Mouse (Mus musculus) olfactory bulb, adult 2 months (tissue): ENCODE results near the gene Armc3. TPM values are rescaled to one million over a fixed set of nuclear protein-coding genes. Genes with fewer than 3 reads are reported as not detected.

ENCODE experiments used
- H3K27ac ChIP-seq: fragments of 200-500 bp; 2 replicates; pipeline ENCODE4 v1.5.1; 2012; ENCODE audit warnings: low read depth, low read length; ENCODE audit not compliant: insufficient read depth
- H3K4me1 ChIP-seq: fragments of 200-500 bp; 2 replicates; pipeline ENCODE4 v1.6.1; 2012; ENCODE audit warnings: low read length; ENCODE audit not compliant: control insufficient read depth, insufficient read depth
- H3K4me3 ChIP-seq: fragments of 200-500 bp; 2 replicates; pipeline ENCODE4 v1.5.1; 2012; ENCODE audit warnings: mild to moderate bottlenecking, low read depth, low read length, moderate library complexity; ENCODE audit not compliant: insufficient read depth
- CTCF ChIP-seq: fragments of 200-500 bp; IDR thresholded peaks from 2 replicates; pipeline ENCODE4 v1.5.1; 2012; ENCODE audit warnings: low read depth, mild to moderate bottlenecking, low read length, moderate library complexity; ENCODE audit not compliant: insufficient read depth
- POLR2A ChIP-seq: fragments of 200-500 bp; IDR thresholded peaks from 2 replicates; pipeline ENCODE4 v1.6.1; 2012; ENCODE audit warnings: mild to moderate bottlenecking, low read depth, low read length, moderate library complexity; ENCODE audit not compliant: insufficient read depth
- WGBS: fragments of 180-500 bp; shearing (Covaris S2); methylation state at CpG from one replicate; pipeline ENCODE4 v1.1.7; 2018; 5-methylcytosine and 5-hydroxymethylcytosine counted together
- polyA plus RNA-seq: library from polyadenylated mRNA; stranded (reverse); fragments of >200 nt; gene quantifications from 2 replicates; pipeline ENCODE4 v1.2.4, GENCODE M21; 2012; ENCODE audit warnings: low replicate concordance; ENCODE audit not compliant: missing spikeins, insufficient read depth, insufficient read length

The Armc3 gene
- polyA plus RNA-seq, 1 experiment: not detected

DNA sequence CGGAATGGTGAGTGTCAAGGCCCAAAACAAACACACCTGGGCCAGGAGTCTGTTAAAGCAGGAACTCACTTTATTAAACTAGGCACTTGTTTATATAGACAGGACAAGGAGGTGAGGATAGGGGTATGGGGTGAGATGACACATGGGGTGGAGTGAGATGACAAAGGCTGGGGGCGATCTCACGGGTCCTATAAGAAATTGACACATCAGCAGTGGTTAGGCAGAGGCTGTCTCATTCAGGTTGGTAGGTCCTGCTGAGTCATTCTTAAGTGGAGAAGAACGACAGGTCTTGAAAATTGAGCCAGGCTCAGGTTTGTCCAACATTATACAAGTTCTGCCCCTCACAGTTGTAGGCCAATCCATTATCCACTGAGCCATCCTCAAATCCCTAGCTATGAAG is 128.7 kb downstream of the Armc3 start:
- TF ChIP-seq POLR2A: no peak
- no peak for TF ChIP-seq CTCF
- H3K4me3 ChIP-seq: no peak overlapping the region
- 66% methylated on average over 4 of the region's 4 CpGs for WGBS
- peaks cover 2% of the 10 kb centered on the region; the same call in 1 of the 2 replicates for H3K4me1 ChIP-seq
- H3K27ac ChIP-seq: no peak overlapping the region

DNA sequence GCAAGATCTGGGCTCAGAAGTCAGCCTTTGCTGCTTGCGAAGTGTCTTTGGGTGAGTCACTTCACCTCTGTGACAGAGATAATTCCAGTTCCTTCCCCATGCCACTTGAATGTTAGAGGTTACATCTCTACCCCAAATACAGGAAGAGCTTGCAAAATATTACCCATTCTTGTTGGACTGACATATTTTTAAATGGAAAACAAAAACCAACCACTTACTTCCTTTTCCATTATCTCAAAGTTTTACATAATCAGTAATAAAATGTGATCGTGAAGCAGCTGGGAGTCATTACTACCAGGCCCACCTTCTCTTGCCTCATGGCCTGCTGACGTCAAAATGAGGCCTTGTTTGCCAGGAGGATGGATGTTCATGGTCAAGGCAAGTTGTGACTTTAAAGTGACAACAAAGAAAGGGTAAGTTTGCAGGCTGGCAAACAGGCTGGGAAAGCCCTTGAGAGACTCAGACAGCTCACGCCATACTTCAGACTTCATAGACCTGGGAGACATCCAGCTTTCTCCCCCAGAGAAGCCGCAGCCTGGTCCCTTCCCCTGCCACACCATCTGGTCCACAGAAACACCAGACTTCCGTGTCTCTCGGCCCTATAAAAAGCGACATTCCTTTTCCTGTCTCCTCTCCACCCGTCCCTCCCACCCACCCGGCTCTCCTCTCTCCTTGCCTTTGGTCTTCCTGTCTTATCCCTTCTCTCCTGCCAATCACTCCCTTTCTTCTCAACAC is 145.0 kb downstream of the Armc3 start:
- H3K27ac ChIP-seq: no peak overlapping the region
- TF ChIP-seq CTCF (no peak), POLR2A (no peak)
- H3K4me3 ChIP-seq: no peak overlapping the region
- H3K4me1 ChIP-seq: peaks cover 6% of the 10 kb centered on the region; the same call in 1 of the 2 replicates
- 49% methylated on average over 10 of the region's 10 CpGs for WGBS

DNA sequence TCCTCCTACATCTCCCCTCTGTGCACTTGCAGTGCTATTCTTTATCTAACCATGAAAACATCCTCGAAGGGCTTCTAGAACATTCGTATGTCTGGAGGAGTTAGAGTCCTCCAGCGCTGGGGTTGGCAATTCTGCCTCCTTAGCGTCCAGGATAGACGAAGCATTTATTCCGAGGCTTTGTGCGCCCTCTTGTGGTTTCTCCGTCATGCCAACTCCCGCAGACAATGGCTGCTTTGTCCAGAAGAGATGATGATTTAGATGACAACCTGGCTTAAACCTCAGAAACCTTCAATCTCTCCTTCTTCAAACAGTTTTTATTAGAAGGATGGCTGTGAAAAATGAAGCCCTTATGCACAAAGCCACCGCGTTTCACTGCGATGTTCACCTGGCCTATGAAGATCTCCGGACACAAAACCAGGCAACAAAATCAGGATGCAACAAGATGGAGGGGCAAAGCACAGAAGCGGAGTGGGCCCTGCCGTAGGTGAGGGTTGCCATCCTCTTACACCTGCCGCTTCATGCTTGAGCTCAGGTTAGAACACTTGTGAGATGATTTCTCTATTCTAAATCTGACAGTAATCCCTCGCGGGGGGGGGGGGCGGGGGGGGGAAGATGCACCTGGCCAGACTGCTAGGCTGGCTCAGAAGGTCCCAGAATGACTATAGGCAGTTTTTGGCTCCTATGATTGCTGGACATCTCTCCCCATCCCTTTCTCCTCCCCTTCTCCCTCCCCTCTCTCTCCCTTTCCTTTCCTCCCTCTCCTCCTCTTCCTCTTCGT is 145.7 kb downstream of the Armc3 start:
- WGBS: 21% methylated on average over 20 of the region's 20 CpGs
- peak overlapping the region; percentile 31 for H3K4me3 ChIP-seq
- TF ChIP-seq POLR2A (no peak), CTCF (peak; percentile 52; the same call in 1 of the 2 replicates)
- H3K4me1 ChIP-seq: peaks cover 6% of the 10 kb centered on the region; the same call in 1 of the 2 replicates
- no peak overlapping the region for H3K27ac ChIP-seq

DNA sequence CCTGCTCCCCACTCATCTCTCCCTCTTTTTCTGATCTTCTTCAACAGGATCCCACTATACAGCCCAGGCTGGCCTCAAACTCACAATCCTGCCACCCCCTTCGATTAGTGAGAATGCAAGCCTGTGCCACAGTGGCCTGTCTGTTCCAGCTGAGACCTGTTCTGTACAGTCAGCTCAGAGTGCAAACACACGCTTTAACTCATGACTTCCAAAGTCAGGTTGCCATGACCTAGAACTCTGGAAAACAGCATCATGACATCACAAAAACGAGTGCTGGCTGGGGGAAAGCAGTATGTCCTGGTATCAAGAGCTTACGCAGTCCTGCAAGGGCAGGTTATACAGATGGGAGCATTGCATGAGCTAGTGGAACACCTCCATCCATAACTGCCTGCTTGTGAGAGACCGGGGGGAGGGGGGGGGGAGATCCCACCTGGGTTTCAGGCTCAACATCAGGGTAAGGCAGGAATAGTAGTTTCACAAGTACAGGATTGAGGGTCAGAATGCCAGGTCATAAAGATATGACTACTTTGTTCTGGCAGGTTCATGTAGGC is 146.4 kb downstream of the Armc3 start:
- no peak overlapping the region for H3K27ac ChIP-seq

DNA sequence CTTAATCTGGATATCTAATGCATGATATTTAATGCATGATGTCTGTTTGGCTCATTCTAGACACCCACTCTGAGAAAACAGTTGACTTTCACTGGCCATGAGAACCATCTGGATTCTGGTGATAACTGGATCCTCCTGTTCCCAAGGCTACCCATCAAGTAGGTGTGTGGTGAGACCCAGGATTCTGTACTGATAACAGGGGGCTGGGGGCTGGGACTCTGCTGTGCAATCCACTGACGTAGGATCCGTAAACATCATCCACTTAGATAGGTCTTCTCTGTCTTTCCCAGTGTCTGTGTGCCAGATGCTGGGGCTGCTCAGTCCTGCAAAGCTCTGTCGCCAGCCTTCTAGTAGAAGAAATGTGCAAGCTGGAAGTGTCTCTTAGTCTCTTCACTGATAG is 149.4 kb downstream of the Armc3 start:
- H3K4me1 ChIP-seq: peaks cover 6% of the 10 kb centered on the region; the same call in 1 of the 2 replicates
- H3K27ac ChIP-seq: no peak overlapping the region
- TF ChIP-seq CTCF (no peak), POLR2A (no peak)
- no peak overlapping the region for H3K4me3 ChIP-seq
- WGBS: 96% methylated on average over 3 of the region's 3 CpGs

More for the DNA sequence above, 146.4 kb downstream of the Armc3 start:
- no peak for TF ChIP-seq POLR2A
- TF ChIP-seq CTCF: no peak
- 79% methylated on average over 5 of the region's 5 CpGs for WGBS
- H3K4me3 ChIP-seq: peak overlapping the region; percentile 15; the same call in 1 of the 2 replicates
- H3K4me1 ChIP-seq: peaks cover 6% of the 10 kb centered on the region; the same call in 1 of the 2 replicates

DNA sequence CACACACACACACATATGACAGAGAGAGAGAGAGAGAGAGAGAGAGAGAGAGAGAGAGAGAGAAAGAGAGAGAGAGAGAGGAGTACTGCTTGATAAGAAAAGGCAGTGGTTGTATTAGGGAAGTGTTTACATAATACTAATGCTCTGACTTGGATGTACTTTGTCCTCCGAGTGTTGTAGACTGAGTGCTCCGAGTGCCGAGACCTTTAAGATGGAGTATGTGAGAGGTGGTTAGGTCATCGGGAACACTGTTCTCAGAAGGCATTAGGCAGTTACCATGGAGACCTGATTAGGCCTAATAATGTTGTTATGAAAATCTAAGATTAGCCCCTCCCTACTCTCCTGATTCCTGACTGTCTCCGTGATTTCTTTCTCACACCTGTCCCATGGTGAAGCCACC is 151.1 kb downstream of the Armc3 start:
- H3K4me3 ChIP-seq: no peak overlapping the region
- TF ChIP-seq POLR2A (no peak), CTCF (no peak)
- no peak overlapping the region for H3K27ac ChIP-seq
- 85% methylated on average over 5 of the region's 5 CpGs for WGBS
- peaks cover 3% of the 10 kb centered on the region; the same call in 1 of the 2 replicates for H3K4me1 ChIP-seq

DNA sequence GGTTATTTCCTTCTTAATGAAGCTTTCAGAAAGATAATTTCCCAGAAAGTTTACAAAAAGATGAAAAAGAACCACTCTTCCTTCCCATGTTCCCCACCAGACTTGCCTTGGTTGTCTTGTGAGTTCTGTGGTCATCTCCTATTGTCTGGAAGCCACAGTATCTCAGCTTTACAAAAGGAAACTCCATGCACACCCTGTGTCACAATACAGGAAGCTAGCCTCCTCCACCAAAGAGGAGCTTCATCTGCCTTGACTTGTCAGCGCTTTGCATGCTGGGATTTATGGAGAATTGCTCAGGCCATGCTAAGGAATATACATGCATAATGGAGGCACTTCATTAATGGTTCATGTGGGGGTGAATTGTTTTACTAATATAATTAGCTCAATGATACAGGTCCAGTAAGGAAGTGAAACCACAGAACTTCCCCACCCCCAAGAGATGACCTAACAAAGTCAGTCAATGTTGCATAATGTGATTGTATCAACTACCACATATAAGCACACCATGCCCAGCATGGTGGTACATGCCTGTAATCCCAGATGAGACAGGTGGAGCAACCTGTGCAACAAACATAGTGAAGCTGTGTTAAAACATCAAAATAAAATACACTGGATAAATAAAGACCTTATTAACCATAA is 152.6 kb downstream of the Armc3 start:
- H3K4me1 ChIP-seq: no peaks in the 10 kb centered on the region
- WGBS: 93% methylated on average over 1 of the region's 1 CpGs

DNA sequence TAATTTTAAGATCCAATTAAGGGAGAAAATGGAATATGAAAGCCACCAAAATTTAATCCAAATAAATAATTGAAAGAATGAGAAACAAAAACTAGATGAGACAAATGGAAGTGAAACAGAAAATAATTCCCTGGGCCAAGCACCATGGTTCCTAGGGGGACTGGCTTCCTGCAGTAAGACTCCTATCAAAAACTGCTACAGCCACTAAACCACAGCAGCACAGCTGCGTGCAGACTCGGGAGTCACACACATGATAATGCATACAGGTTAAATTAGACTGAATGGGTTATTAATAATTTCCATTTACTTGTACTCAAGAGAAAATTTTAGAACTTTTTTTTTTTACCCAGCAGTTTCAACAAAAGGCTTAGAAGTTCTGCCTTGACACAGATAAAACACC is 154.1 kb downstream of the Armc3 start:
- no peak for TF ChIP-seq POLR2A
- no peak for TF ChIP-seq CTCF
- Histone ChIP-seq H3K4me3 (no peak overlapping the region), H3K27ac (no peak overlapping the region), H3K4me1 (no peaks in the 10 kb centered on the region)
- 88% methylated on average over 2 of the region's 2 CpGs for WGBS

More for the DNA sequence above, 152.6 kb downstream of the Armc3 start:
- no peak for TF ChIP-seq CTCF
- Histone ChIP-seq H3K4me3 (no peak overlapping the region), H3K27ac (no peak overlapping the region)

Other genes with a start within 250 kb of the Armc3 start
- not detected in 2 replicates for gene Pip4k2a, start 201.2 kb upstream of the Armc3 start, polyA plus RNA-seq
- gene 4930426L09Rik, start 201.0 kb upstream of the Armc3 start, polyA plus RNA-seq: not detected in 2 replicates
- gene Msrb2, start 172.1 kb downstream of the Armc3 start, polyA plus RNA-seq: not detected in 2 replicates
- not detected in 2 replicates for gene Ptf1a, start 246.4 kb downstream of the Armc3 start, polyA plus RNA-seq